Mouse (Mus musculus): ENCODE measurements at regions not wholly inside any gene's neighbourhood (a gene's known extent, or its start where the extent isn't known, plus 50 kb on each side); places are given as distances from the start of the nearest gene placed in this dataset.

- Histone ChIP-seq H3K9me3 (ENCODE audit: control insufficient read depth, insufficient read depth, low read depth, low read length) (no peaks in the 10 kb centered on the region), H3K4me1 (ENCODE audit: control insufficient read depth in 2 of 2, insufficient read depth in 2 of 2, low read length in 2 of 2, poor library complexity in 1 of 2) (peaks cover 3 to 38% of the 10 kb centered on the region in 2 experiments; a peak in 3 of 4 replicates), H3K4me3 (ENCODE audit: insufficient read depth in 1 of 2, low read depth in 1 of 2, low read length in 2 of 2, poor library complexity in 1 of 2, severe bottlenecking in 1 of 2) (peak overlapping the region in 1 of 2 experiments; percentile 24; a peak in 1 of 4 replicates), H3K27ac (ENCODE audit: insufficient read depth, low read depth, low read length, poor library complexity, severe bottlenecking) (peak overlapping the region; percentile 94; the same call in 1 of the 2 replicates), H3K9ac (ENCODE audit: insufficient read depth, low read depth, low read length, poor library complexity, severe bottlenecking) (peak overlapping the region; percentile 57; the same call in 1 of the 2 replicates), H3K36me3 (ENCODE audit: control insufficient read depth, insufficient read depth, low read length, poor library complexity, severe bottlenecking) (no peaks in the 10 kb centered on the region)
- DNase-seq (ENCODE audit: low read depth, low spot score) = no peak
- TF ChIP-seq ZNF384 (IDR thresholded peaks at IDR 0.05; ENCODE audit: low read depth, low read length) = no peak
- TF ChIP-seq MAFK (IDR thresholded peaks at IDR 0.05; ENCODE audit: insufficient read depth, low read depth, low read length) = no peak
- in situ Hi-C loops (cut with MboI; ENCODE audit: low sequenced_read_pairs in 2 of 2, unreplicated experiment in 2 of 2) = no loop called here
Observed at GRCm38 (mm10) chr4:153832151-153832550, 124.9 kb upstream of the A430005L14Rik start.

- TF ChIP-seq ZC3H11A (IDR thresholded peaks at IDR 0.05; ENCODE audit: borderline replicate concordance, low read depth, low read length) (no peak), ZNF384 (IDR thresholded peaks at IDR 0.05; ENCODE audit: low read depth, low read length) (no peak), CHD2 (IDR thresholded peaks at IDR 0.05; ENCODE audit: low read depth, low read length) (no peak), HCFC1 (IDR thresholded peaks at IDR 0.05; ENCODE audit: borderline replicate concordance, insufficient read depth, low read length) (no peak), MAFK (IDR thresholded peaks at IDR 0.05; ENCODE audit: insufficient read depth, low read depth, low read length) (no peak)
- H3K9me3 ChIP-seq (ENCODE audit: control insufficient read depth, insufficient read depth, low read depth, low read length) = no peaks in the 10 kb centered on the region
- H3K36me3 ChIP-seq (ENCODE audit: control insufficient read depth, insufficient read depth, low read length, poor library complexity, severe bottlenecking) = no peaks in the 10 kb centered on the region
- no peak overlapping the region for H3K4me3 ChIP-seq (ENCODE audit: insufficient read depth in 1 of 2, low read depth in 1 of 2, low read length in 2 of 2, poor library complexity in 1 of 2, severe bottlenecking in 1 of 2)
- peaks cover 0 to under 1% of the 10 kb centered on the region in 2 experiments; a peak in 1 of 4 replicates for H3K4me1 ChIP-seq (ENCODE audit: control insufficient read depth in 2 of 2, insufficient read depth in 2 of 2, low read length in 2 of 2, poor library complexity in 1 of 2)
- H3K9ac ChIP-seq (ENCODE audit: insufficient read depth, low read depth, low read length, poor library complexity, severe bottlenecking) = no peak overlapping the region
- no peak overlapping the region for H3K27ac ChIP-seq (ENCODE audit: insufficient read depth, low read depth, low read length, poor library complexity, severe bottlenecking)
- in situ Hi-C loops (cut with MboI; ENCODE audit: low sequenced_read_pairs in 2 of 2, unreplicated experiment in 2 of 2) = no loop called here
- DNase-seq (ENCODE audit: low read depth, low spot score) = no peak
Observed at GRCm38 (mm10) chr4:153844766-153845165, 112.3 kb upstream of the A430005L14Rik start.

- no peak overlapping the region for H3K4me3 ChIP-seq (ENCODE audit: insufficient read depth in 1 of 2, low read depth in 1 of 2, low read length in 2 of 2, poor library complexity in 1 of 2, severe bottlenecking in 1 of 2)
- H3K36me3 ChIP-seq (ENCODE audit: control insufficient read depth, insufficient read depth, low read length, poor library complexity, severe bottlenecking) = no peaks in the 10 kb centered on the region
- H3K9me3 ChIP-seq (ENCODE audit: control insufficient read depth, insufficient read depth, low read depth, low read length) = no peaks in the 10 kb centered on the region
- no peak for DNase-seq (ENCODE audit: low read depth, low spot score)
- peaks cover 0 to 2% of the 10 kb centered on the region in 2 experiments; a peak in 1 of 4 replicates for H3K4me1 ChIP-seq (ENCODE audit: control insufficient read depth in 2 of 2, insufficient read depth in 2 of 2, low read length in 2 of 2, poor library complexity in 1 of 2)
- in situ Hi-C loops (cut with MboI; ENCODE audit: low sequenced_read_pairs in 2 of 2, unreplicated experiment in 2 of 2) = no loop called here
- no peak overlapping the region for H3K9ac ChIP-seq (ENCODE audit: insufficient read depth, low read depth, low read length, poor library complexity, severe bottlenecking)
- no peak for TF ChIP-seq HCFC1 (IDR thresholded peaks at IDR 0.05; ENCODE audit: borderline replicate concordance, insufficient read depth, low read length)
- no peak for TF ChIP-seq CHD2 (IDR thresholded peaks at IDR 0.05; ENCODE audit: low read depth, low read length)
- no peak for TF ChIP-seq ZNF384 (IDR thresholded peaks at IDR 0.05; ENCODE audit: low read depth, low read length)
- TF ChIP-seq ZC3H11A (IDR thresholded peaks at IDR 0.05; ENCODE audit: borderline replicate concordance, low read depth, low read length) = no peak
- TF ChIP-seq MAFK (IDR thresholded peaks at IDR 0.05; ENCODE audit: insufficient read depth, low read depth, low read length) = no peak
- H3K27ac ChIP-seq (ENCODE audit: insufficient read depth, low read depth, low read length, poor library complexity, severe bottlenecking) = no peak overlapping the region
Observed at GRCm38 (mm10) chr4:153848274-153848673, 108.8 kb upstream of the A430005L14Rik start.

- no peaks in the 10 kb centered on the region for H3K36me3 ChIP-seq (ENCODE audit: control insufficient read depth, insufficient read depth, low read length, poor library complexity, severe bottlenecking)
- H3K4me3 ChIP-seq (ENCODE audit: insufficient read depth in 1 of 2, low read depth in 1 of 2, low read length in 2 of 2, poor library complexity in 1 of 2, severe bottlenecking in 1 of 2) = no peak overlapping the region
- no peak for DNase-seq (ENCODE audit: low read depth, low spot score)
- H3K9me3 ChIP-seq (ENCODE audit: control insufficient read depth, insufficient read depth, low read depth, low read length) = no peaks in the 10 kb centered on the region
- no peak overlapping the region for H3K27ac ChIP-seq (ENCODE audit: insufficient read depth, low read depth, low read length, poor library complexity, severe bottlenecking)
- in situ Hi-C loops (cut with MboI; ENCODE audit: low sequenced_read_pairs in 2 of 2, unreplicated experiment in 2 of 2) = no loop called here
- no peak for TF ChIP-seq ZC3H11A (IDR thresholded peaks at IDR 0.05; ENCODE audit: borderline replicate concordance, low read depth, low read length)
- TF ChIP-seq CHD2 (IDR thresholded peaks at IDR 0.05; ENCODE audit: low read depth, low read length) = no peak
- TF ChIP-seq HCFC1 (IDR thresholded peaks at IDR 0.05; ENCODE audit: borderline replicate concordance, insufficient read depth, low read length) = no peak
- TF ChIP-seq ZNF384 (IDR thresholded peaks at IDR 0.05; ENCODE audit: low read depth, low read length) = no peak
- no peak for TF ChIP-seq MAFK (IDR thresholded peaks at IDR 0.05; ENCODE audit: insufficient read depth, low read depth, low read length)
- no peak overlapping the region for H3K9ac ChIP-seq (ENCODE audit: insufficient read depth, low read depth, low read length, poor library complexity, severe bottlenecking)
- H3K4me1 ChIP-seq (ENCODE audit: control insufficient read depth in 2 of 2, insufficient read depth in 2 of 2, low read length in 2 of 2, poor library complexity in 1 of 2) = peaks cover 2 to 6% of the 10 kb centered on the region in 2 experiments; a peak in 1 of 4 replicates
Observed at GRCm38 (mm10) chr4:153850186-153850585, 106.9 kb upstream of the A430005L14Rik start.
